Mouse (Mus musculus) small intestine, adult 2 months (tissue): ENCODE data around the gene Anapc15.

Experiments
- CTCF ChIP-seq: fragments of 200-500 bp; IDR thresholded peaks from 2 replicates; pipeline ENCODE4 v1.5.1; 2012; ENCODE audit warnings: low read depth, mild to moderate bottlenecking, control low read depth, inconsistent platforms, low read length, moderate library complexity, mixed read lengths; ENCODE audit not compliant: insufficient replicate concordance, insufficient read length; ENCODE audit errors: extremely low read depth
- POLR2A ChIP-seq: fragments of 200-500 bp; IDR thresholded peaks from 2 replicates; pipeline ENCODE4 v1.6.1; 2012; ENCODE audit warnings: low read depth, mild to moderate bottlenecking, control low read depth, inconsistent platforms, low read length, moderate library complexity

DNA sequence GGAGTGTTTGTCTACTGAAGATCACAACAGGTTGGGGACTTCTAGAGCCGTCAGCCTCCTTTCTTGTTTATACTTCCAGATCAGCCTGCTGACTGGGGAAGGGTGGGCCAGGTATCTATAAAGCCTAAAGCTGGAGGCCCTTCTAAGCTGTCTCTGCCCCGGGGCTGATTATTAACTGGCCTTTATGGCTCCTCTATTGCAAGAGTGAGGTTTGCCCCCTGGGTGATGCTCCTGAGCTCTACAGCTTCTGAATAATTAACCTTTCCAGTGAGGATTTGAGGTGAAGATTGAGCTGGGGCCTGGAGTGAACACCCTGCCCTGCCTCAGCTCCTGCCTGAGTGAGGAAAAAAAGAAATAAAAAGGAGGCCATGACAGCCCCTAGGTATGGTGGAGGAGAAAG lies 7.1 kb downstream of the Anapc15 start, which contains the start of gene Folr1:
- TF ChIP-seq CTCF, result no peak
- no peak for TF ChIP-seq POLR2A
